Mouse (Mus musculus) olfactory bulb, adult 2 months (tissue): ENCODE data around the gene Trappc1. TPM values are rescaled to one million over a fixed set of nuclear protein-coding genes. Genes with fewer than 3 reads are reported as not detected.

Source experiments
- H3K27ac ChIP-seq: fragments of 200-500 bp; 2 replicates; pipeline ENCODE4 v1.5.1; 2012; ENCODE audit warnings: low read depth, low read length; ENCODE audit not compliant: insufficient read depth
- H3K4me1 ChIP-seq: fragments of 200-500 bp; 2 replicates; pipeline ENCODE4 v1.6.1; 2012; ENCODE audit warnings: low read length; ENCODE audit not compliant: control insufficient read depth, insufficient read depth
- H3K4me3 ChIP-seq: fragments of 200-500 bp; 2 replicates; pipeline ENCODE4 v1.5.1; 2012; ENCODE audit warnings: mild to moderate bottlenecking, low read depth, low read length, moderate library complexity; ENCODE audit not compliant: insufficient read depth
- CTCF ChIP-seq: fragments of 200-500 bp; IDR thresholded peaks from 2 replicates; pipeline ENCODE4 v1.5.1; 2012; ENCODE audit warnings: low read depth, mild to moderate bottlenecking, low read length, moderate library complexity; ENCODE audit not compliant: insufficient read depth
- POLR2A ChIP-seq: fragments of 200-500 bp; IDR thresholded peaks from 2 replicates; pipeline ENCODE4 v1.6.1; 2012; ENCODE audit warnings: mild to moderate bottlenecking, low read depth, low read length, moderate library complexity; ENCODE audit not compliant: insufficient read depth
- WGBS: fragments of 180-500 bp; shearing (Covaris S2); methylation state at CpG from one replicate; pipeline ENCODE4 v1.1.7; 2018; 5-methylcytosine and 5-hydroxymethylcytosine counted together
- polyA plus RNA-seq: library from polyadenylated mRNA; stranded (reverse); fragments of >200 nt; gene quantifications from 2 replicates; pipeline ENCODE4 v1.2.4, GENCODE M21; 2012; ENCODE audit warnings: low replicate concordance; ENCODE audit not compliant: missing spikeins, insufficient read depth, insufficient read length

Gene Trappc1
- polyA plus RNA-seq = not detected in 2 replicates

DNA sequence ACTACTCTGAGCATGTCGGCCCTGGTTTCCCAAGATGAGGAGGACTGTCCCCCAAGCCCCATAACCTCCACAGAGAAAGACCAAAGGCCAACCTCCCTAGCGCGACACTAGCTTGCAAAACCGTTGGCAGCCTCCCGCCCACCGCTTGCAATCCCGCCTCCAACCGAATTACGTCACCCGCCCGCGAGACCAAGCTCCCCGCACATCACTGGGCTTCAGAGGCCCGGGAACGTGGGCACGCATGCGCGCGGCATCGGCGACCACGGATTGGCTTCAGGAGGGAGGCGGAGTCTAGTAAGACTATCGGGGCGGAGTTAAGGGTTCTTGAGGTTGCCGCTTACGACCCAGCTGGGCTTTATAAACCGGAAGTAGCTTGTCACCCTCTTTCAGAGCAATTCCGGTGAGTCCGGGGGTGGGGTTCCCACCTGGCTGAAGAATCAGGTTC is at the start of gene Trappc1, which contains the start of gene Cntrob:
Trappc1 (plus strand) TSS at position 314 of the 445 bp plus-strand sequence.
Cntrob (minus strand) TSS at position 109 of the 445 bp plus-strand sequence.
- under 1% methylated on average over 30 of the region's 30 CpGs for WGBS
- TF ChIP-seq CTCF (no peak), POLR2A (peak; percentile 89)
- Histone ChIP-seq H3K4me1 (peaks cover 36% of the 10 kb centered on the region), H3K4me3 (peak within 1 kb of the TSS; percentile 77), H3K27ac (peak within 1 kb of the TSS; percentile 82)

DNA sequence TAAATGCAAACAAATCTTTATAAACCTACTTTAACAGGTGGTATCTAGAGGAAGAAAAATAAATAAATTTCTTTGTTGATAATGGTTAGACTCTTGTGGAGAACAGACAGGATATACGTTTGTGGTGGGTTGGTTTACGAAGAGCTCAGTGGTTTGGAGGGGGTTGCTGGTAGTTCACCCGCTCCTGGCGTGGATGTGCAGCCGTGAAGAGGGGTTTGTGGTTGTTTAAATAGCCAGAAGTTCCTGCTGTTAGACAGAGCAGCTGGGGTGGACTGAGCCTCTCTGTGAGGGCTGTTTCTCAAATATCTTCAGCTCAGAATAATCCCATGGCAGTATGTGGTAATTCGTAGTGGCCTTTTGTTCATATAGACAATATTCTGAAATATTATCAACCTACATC is 48.1 kb upstream of the Trappc1 start:
- H3K4me3 ChIP-seq = no peak overlapping the region
- no peak for TF ChIP-seq POLR2A
- H3K27ac ChIP-seq = 0 out of 2 replicates have a peak overlapping the region, but pooled peaks have one; percentile 20
- 72% methylated on average over 6 of the region's 6 CpGs for WGBS
- peaks cover 10% of the 10 kb centered on the region for H3K4me1 ChIP-seq

DNA sequence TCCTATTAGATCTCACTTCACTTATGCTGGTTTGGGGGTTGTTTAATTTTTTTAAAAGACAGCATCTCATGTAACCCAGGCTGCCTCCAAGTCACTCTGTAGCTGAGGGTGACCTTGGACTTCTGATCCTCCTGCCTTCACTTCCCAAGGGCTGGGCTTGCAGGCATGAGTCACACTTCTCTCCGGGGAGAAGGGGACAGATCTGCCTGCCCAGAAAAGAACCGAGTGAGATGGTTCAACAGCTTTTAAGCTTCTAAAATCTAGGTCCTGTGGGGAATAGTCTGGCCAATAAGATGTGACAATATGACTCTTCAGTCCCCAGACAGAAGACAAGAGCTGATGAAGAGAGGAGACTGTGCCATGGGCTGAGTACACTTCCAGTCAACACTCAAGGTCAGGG is 47.7 kb upstream of the Trappc1 start:
- peaks cover 10% of the 10 kb centered on the region for H3K4me1 ChIP-seq
- WGBS = 14% methylated on average over 2 of the region's 2 CpGs
- TF ChIP-seq CTCF (no peak), POLR2A (no peak)
- H3K27ac ChIP-seq = peak overlapping the region; percentile 63
- no peak overlapping the region for H3K4me3 ChIP-seq

DNA sequence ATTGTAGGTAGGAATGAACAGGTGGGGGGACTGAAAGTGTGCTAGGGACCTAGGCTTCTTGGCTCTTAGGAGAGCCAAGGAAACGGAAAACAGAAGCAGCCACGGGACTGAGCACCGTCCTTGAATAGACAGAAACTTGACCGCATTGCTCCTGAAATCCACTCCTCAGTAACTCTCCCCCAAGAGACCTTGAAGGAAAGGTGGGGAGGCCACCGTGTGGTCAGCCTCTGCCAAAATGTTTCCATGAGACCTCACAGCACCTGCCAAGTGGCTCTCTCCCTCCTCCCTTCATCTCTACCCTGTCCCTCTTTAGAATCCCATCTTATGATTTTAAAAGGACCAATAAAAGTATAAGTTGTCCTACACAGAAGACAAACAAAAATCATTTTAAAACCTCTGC is 46.5 kb upstream of the Trappc1 start:
- Histone ChIP-seq H3K4me3 (no peak overlapping the region), H3K4me1 (peaks cover 6% of the 10 kb centered on the region), H3K27ac (no peak overlapping the region)
- no peak for TF ChIP-seq POLR2A
- 76% methylated on average over 5 of the region's 5 CpGs for WGBS

DNA sequence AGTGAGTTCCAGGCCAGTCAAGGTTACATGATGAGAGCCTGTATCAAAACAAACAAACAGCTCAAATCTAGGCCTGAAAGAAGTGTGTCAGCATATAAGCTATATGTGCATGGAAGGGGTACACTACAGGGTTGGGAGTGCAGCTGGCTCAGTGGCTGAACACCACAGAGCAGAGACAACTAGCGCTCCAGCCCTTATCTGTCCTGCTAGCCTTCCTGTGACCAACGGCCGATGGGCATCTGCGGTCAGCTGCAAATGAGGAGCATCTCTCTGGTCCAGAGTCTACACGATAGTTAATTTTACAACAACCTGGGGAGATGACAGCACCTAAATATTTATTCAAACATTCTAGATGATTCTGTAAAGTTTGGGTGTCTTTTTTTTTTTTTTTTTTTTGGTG is 32.7 kb upstream of the Trappc1 start:
- WGBS = 96% methylated on average over 5 of the region's 5 CpGs
- TF ChIP-seq POLR2A (no peak), CTCF (no peak)
- no peak overlapping the region for H3K27ac ChIP-seq
- H3K4me1 ChIP-seq = no peaks in the 10 kb centered on the region
- H3K4me3 ChIP-seq = no peak overlapping the region

DNA sequence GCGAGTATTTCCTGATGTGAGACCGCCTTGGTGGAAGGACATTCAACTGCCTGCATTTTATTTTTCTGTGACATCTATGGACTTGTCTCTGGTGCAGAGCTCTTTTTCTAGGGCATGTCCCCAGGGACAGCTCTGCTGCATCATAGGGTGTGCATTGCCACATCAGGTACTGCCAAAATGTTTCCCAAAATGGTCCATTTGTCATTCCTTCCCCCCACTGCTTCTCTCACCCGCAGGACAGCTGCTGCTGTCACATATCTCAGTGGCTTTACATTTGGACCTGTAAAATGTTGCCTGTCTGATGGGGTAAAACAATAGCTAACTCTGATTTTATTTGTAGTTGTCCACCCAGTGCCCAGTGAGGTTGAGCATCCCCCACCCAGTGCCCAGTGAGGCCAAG is 28.5 kb upstream of the Trappc1 start:
- Histone ChIP-seq H3K4me1 (no peaks in the 10 kb centered on the region), H3K27ac (no peak overlapping the region), H3K4me3 (no peak overlapping the region)
- TF ChIP-seq POLR2A (no peak), CTCF (no peak)
- 90% methylated on average over 3 of the region's 3 CpGs for WGBS

DNA sequence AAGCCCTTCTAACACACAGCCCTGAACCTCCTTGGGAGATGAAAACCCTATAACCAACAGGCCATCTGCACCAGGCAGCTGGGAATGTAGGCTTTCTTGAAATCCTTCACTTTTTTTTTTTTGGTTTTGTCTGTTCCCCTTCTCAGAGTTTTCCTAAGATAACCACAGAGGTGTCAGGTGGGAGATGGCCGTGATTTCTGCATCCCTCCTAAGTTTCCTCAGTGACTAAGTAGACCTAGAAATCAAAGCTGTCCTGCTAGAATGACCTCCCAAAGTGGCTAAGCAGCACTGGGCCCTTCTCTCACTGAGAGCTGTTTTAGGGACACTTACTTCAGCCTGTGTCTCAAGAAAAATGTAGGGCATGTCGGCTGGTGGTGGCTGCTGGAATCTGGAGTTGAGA is 26.0 kb upstream of the Trappc1 start:
- no peak overlapping the region for H3K27ac ChIP-seq
- no peak overlapping the region for H3K4me3 ChIP-seq
- 78% methylated on average over 2 of the region's 2 CpGs for WGBS
- TF ChIP-seq CTCF = no peak
- no peaks in the 10 kb centered on the region for H3K4me1 ChIP-seq

DNA sequence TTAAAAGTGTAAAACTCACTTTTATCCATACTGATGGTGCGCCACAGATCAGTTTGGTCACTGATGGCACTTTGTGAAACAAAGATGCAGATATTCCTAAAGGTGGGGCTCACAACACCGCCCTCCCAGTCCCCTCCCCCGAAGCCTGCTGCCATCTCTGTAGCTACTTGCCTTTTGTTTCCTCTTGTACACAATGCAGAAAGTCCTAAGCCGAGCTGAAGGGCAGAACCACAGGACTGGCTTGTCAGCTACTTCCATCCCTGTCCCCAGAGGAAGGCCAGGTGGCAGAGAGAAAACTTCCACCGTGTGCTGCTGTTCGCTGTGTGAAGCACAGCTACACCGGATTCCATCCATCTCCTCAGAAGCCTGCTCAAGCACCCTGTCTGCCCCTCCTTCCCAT is 25.5 kb upstream of the Trappc1 start:
- Histone ChIP-seq H3K27ac (no peak overlapping the region), H3K4me3 (no peak overlapping the region), H3K4me1 (no peaks in the 10 kb centered on the region)
- no peak for TF ChIP-seq POLR2A
- no peak for TF ChIP-seq CTCF
- WGBS = 74% methylated on average over 7 of the region's 7 CpGs

DNA sequence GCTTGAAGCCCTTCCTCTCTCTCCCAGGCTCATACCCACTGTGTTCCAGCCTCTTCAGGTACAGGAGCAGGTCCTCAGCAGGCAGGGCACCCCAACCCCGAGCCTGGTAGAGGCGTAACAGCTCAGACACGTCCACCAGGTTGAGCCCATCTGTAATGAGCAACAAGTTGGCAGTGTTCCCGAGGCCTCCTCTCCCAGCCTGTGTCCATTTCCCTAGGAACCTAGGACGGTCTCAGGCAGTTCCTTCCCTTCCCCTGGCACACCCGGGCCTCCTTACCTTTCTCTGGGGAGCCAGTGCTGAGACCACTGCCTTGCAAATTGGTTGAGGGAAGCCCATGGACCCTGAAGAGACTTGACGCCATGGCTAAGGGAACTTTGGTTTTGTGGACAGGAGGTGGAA is 21.0 kb upstream of the Trappc1 start:
- Histone ChIP-seq H3K4me1 (no peaks in the 10 kb centered on the region), H3K27ac (no peak overlapping the region), H3K4me3 (no peak overlapping the region)
- 80% methylated on average over 7 of the region's 7 CpGs for WGBS
- TF ChIP-seq CTCF (no peak), POLR2A (no peak)

DNA sequence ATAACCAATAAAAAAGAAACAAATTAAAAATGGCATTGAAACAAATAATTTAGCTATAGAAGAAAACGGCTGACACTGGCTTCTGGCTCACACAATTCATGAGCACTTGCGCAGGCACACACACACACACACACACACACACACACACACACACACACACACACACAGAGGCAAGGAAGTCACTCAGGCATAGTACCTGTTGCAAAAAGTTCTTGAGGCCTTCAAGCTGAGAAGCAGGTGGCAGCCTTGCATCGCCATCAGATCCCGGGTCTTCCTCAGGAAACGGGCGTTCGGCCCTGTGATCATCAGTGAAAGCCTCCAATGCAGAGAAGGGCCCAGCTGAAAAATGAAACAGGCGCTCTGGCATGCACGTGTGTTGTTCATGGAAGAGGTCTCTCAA is 18.5 kb upstream of the Trappc1 start:
- Histone ChIP-seq H3K4me1 (no peaks in the 10 kb centered on the region), H3K27ac (no peak overlapping the region), H3K4me3 (no peak overlapping the region)
- no peak for TF ChIP-seq POLR2A
- no peak for TF ChIP-seq CTCF
- 90% methylated on average over 9 of the region's 9 CpGs for WGBS
